Mouse (Mus musculus): ENCODE measurements at regions not wholly inside any gene's neighbourhood (a gene's known extent, or its start where the extent isn't known, plus 50 kb on each side); places are given as distances from the start of the nearest gene placed in this dataset.

DNA sequence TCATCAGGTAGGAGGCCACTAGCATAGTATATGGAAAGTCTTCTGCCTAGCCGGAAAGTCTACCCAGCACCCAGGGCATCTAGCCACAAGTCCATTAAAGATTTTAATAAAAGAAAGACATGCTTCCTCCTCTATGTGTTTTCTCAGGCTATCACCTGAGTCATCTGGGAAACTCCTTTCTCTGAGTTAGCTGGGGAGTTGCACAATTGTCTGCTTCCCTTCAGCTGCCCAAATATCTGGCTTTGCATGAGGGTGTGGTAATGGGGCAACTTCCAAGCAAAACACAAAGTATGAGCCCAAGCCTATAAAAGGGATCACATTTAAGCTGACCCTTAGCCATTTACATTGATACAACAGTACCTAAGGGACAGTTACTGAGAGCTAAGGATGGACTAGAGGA lies 376.9 kb upstream of the Tbl1xr1 start:
- TF ChIP-seq ZC3H11A (IDR thresholded peaks at IDR 0.05; ENCODE audit: low read depth, low read length) (no peak), CTCF (conservative IDR thresholded peaks at IDR 0.05 in 1 of 2, IDR thresholded peaks at IDR 0.05 in 1 of 2; ENCODE audit: low read depth in 2 of 2, low read length in 2 of 2) (no peak), MAFK (IDR thresholded peaks at IDR 0.05; ENCODE audit: insufficient replicate concordance, low read length) (no peak), ZMIZ1 (IDR thresholded peaks at IDR 0.05; ENCODE audit: low read depth, low read length) (no peak), POLR2A (IDR thresholded peaks at IDR 0.05; ENCODE audit: low read depth, low read length) (no peak), ZKSCAN1 (IDR thresholded peaks at IDR 0.05; ENCODE audit: borderline replicate concordance, low read depth, low read length) (no peak), TCF12 (IDR thresholded peaks at IDR 0.05; ENCODE audit: low read depth, low read length) (no peak), MAX (IDR thresholded peaks at IDR 0.05; ENCODE audit: low read length) (no peak), MYC (IDR thresholded peaks at IDR 0.05; ENCODE audit: low read depth, low read length) (no peak), JUND (conservative IDR thresholded peaks at IDR 0.05; ENCODE audit: low read depth, low read length) (no peak), ELF1 (IDR thresholded peaks at IDR 0.05; ENCODE audit: low read depth, low read length) (no peak)

Data from CH12.LX (cell line).